Mouse (Mus musculus) right cerebral cortex, postnatal 14 days (tissue): ENCODE results near the gene Gpr157.

Experiments
- DNase-seq: peaks from one replicate; pipeline ENCODE4 v3.0.0; 2022

The Gpr157 gene

GRCm38 (mm10) chr4:150155301-150155700 lies 68.1 kb downstream of the Gpr157 start:
- no peak for DNase-seq
